Mouse (Mus musculus) spleen, adult 2 months (tissue): Measurements from ENCODE around the gene Col6a5. TPM values are rescaled to one million over a fixed set of nuclear protein-coding genes. Genes with fewer than 3 reads are reported as not detected.

Experiments
- DNase-seq, 2 experiments: peaks; one replicate each; pipeline versions ENCODE4 v3.0.0 to v3.0.0-alpha.2; 2012 to 2021; ENCODE audit warnings: low spot score in 2 of 2, low read depth in 1 of 2
- H3K27ac ChIP-seq: fragments of 200-500 bp; 2 replicates; pipeline ENCODE4 v1.5.1; 2012; ENCODE audit warnings: low read length, inconsistent platforms; ENCODE audit not compliant: insufficient read depth
- H3K27me3 ChIP-seq: fragments of 200-500 bp; 2 replicates; pipeline ENCODE4 v1.6.1; 2012; ENCODE audit warnings: mild to moderate bottlenecking, moderate library complexity, low read length, inconsistent platforms; ENCODE audit not compliant: control insufficient read depth, insufficient read depth
- H3K36me3 ChIP-seq: fragments of 200-500 bp; 2 replicates; pipeline ENCODE4 v1.6.1; 2012; ENCODE audit warnings: mild to moderate bottlenecking, low read length, inconsistent platforms; ENCODE audit not compliant: control insufficient read depth, insufficient read depth
- H3K4me1 ChIP-seq: fragments of 200-500 bp; 2 replicates; pipeline ENCODE4 v1.6.1; 2011; ENCODE audit warnings: inconsistent platforms; ENCODE audit not compliant: control insufficient read depth, insufficient read depth, insufficient read length
- H3K4me3 ChIP-seq: fragments of 200-500 bp; 2 replicates; pipeline ENCODE4 v1.5.1; 2011; ENCODE audit warnings: mild to moderate bottlenecking, inconsistent platforms; ENCODE audit not compliant: insufficient read depth, insufficient read length; ENCODE audit errors: extremely low read depth
- CTCF ChIP-seq: fragments of 200-500 bp; IDR thresholded peaks from 2 replicates; pipeline ENCODE4 v1.5.1; 2011; ENCODE audit warnings: mild to moderate bottlenecking, inconsistent platforms; ENCODE audit not compliant: insufficient read depth, insufficient read length, insufficient replicate concordance; ENCODE audit errors: extremely low read depth
- POLR2A ChIP-seq: fragments of 200-500 bp; IDR thresholded peaks from 2 replicates; pipeline ENCODE4 v1.6.1; 2011; ENCODE audit warnings: low read depth, low read length, inconsistent platforms
- WGBS: fragments of 180-500 bp; shearing (Covaris S2); methylation state at CpG from one replicate; pipeline ENCODE4 v1.1.7; 2018; 5-methylcytosine and 5-hydroxymethylcytosine counted together
- polyA plus RNA-seq: library from polyadenylated mRNA; depleted of rRNA; stranded (reverse); fragments of >200 nt; gene quantifications from 2 replicates; pipeline ENCODE4 v1.2.3, GENCODE M21; 2012; rRNA removed

Gene Col6a5
- polyA plus RNA-seq, 1 experiment: 0.56 TPM

DNA sequence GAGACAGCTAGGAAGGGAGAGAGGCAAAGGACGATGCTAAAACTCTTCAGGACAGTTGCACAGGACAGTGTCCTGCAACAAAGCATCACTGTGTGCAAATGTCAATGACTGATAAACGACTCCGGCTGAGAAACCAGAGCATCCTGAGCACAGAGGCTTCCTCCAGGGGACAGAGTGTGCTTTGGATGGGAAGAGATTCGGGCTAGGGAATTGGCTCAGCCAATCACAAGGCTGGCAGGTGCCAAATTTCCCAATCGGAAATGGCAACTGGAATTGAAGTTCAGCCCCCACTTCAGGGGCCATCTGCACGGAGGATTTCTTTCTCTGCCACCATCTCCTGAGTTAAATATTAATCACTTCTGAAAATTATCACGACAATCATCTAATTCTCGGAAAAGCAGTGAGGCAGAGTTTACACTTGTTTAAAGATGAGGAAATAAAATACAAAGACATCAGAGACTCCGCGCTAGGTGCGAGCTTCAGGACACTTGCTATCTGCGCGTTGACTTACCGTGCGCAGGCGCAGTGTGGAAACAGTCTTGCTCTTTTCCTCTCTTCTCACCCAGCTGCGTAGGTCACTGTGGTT lies 151.4 kb downstream of the Col6a5 start:
- H3K27ac ChIP-seq: no peak overlapping the region
- WGBS: 87% methylated on average over 17 of the region's 17 CpGs
- no peaks in the 10 kb centered on the region for H3K27me3 ChIP-seq
- DNase-seq: no peak
- no peaks in the 10 kb centered on the region; the same call in 1 of the 2 replicates for H3K4me1 ChIP-seq
- H3K4me3 ChIP-seq: no peak overlapping the region
- H3K36me3 ChIP-seq: no peaks in the 10 kb centered on the region
- TF ChIP-seq CTCF (no peak), POLR2A (no peak)

Other genes starting within 250 kb of the Col6a5 start
- 0.09 and 0.13 TPM in 2 replicates for gene Col6a6, start 132.5 kb downstream of the Col6a5 start, polyA plus RNA-seq
- gene Col6a4, start 136.1 kb upstream of the Col6a5 start, polyA plus RNA-seq: 3.6 and 4.1 TPM in 2 replicates
- 6.5 and 6.9 TPM in 2 replicates for gene Glyctk, start 197.5 kb upstream of the Col6a5 start, polyA plus RNA-seq
- 41.3 and 53.3 TPM in 2 replicates for gene Wdr82, start 210.3 kb upstream of the Col6a5 start, polyA plus RNA-seq
- gene Ppm1m, start 239.1 kb upstream of the Col6a5 start, polyA plus RNA-seq: 87.4 and 95.8 TPM in 2 replicates
- gene Twf2, start 242.5 kb upstream of the Col6a5 start, polyA plus RNA-seq: 90.9 and 93.3 TPM in 2 replicates